Mouse (Mus musculus): ENCODE measurements around the gene Pcnp.

- TF ChIP-seq CTCF (IDR thresholded peaks at IDR 0.05; ENCODE audit: insufficient read depth, low read depth, low read length) = no peak
- TF ChIP-seq POLR2A (IDR thresholded peaks at IDR 0.05; ENCODE audit: insufficient read depth, low read depth, low read length) = 0 out of 2 replicates have a peak, but pooled peaks have one; percentile 15
Observed at GRCm38 (mm10) chr16:56064334-56064990, 34.9 kb upstream of the Pcnp start.

All from olfactory bulb, adult 2 months (tissue).